Mouse (Mus musculus): ENCODE results near the gene Vwa1. TPM values are rescaled to one million over a fixed set of nuclear protein-coding genes. Genes with fewer than 3 reads are reported as not detected.

The Vwa1 gene
- polyA plus RNA-seq (2015; fragmentation: Nextera tagmentation; extraction: Ambion mirVana): 14.8 and 16.4 TPM in 2 replicates

DNA sequence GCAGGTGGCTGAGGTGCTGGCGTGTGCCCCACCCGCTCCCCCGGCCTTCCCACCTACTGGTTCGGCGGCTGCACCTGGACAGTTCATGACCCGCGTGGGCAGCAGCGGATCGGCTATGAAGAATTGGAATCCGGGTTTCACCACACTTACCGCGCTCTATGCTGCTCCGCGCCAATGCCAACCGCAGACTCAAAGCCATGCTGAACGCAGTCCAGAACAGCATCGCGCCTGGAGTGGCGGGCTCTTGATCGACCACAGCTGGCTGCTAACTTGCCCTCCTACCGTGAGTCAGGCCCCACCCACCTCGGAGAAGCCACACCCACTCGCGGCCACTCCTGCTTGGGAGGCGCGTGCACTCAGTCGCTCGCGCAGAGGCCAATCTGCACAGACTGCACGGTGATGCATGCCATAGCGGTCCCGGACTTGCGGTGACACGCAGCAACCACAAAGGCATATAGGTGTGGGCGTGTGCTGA, at the start of gene Vwa1:
TSS of gene Vwa1 (minus strand) at position 419 of the 475 bp plus-strand sequence.
- H3K4me2 ChIP-seq (ENCODE audit: low read length): peak within 1 kb of the TSS; percentile 77
- no peaks in the 10 kb centered on the region for H3K36me3 ChIP-seq (ENCODE audit: insufficient read depth, low read length)
- H3K9ac ChIP-seq (ENCODE audit: low read depth, low read length): peak within 1 kb of the TSS; percentile 47; the same call in 1 of the 2 replicates
- 2% methylated on average over 35 of the region's 35 CpGs for WGBS
- TF ChIP-seq CTCF (IDR thresholded peaks at IDR 0.05; ENCODE audit: low read depth): no peak
- H3K4me1 ChIP-seq (replicated peaks; ENCODE audit: insufficient read depth, low read length): peaks cover 11% of the 10 kb centered on the region
- ATAC-seq (replicated peaks; ENCODE audit: low FRiP score, low read depth) (peak; percentile 59), DNase-seq (ENCODE audit: low spot score) (peak; percentile 92)
- no peaks in the 10 kb centered on the region; the same call in 1 of the 2 replicates for H3K27me3 ChIP-seq (ENCODE audit: insufficient read depth, low read length)
- peak within 1 kb of the TSS; percentile 32 for H3K4me3 ChIP-seq (replicated peaks; ENCODE audit: low read depth, low read length)
- peak within 1 kb of the TSS; percentile 47; the same call in 1 of the 2 replicates for H3K27ac ChIP-seq
- H3K9me3 ChIP-seq (replicated peaks; ENCODE audit: low read length): no peaks in the 10 kb centered on the region

DNA sequence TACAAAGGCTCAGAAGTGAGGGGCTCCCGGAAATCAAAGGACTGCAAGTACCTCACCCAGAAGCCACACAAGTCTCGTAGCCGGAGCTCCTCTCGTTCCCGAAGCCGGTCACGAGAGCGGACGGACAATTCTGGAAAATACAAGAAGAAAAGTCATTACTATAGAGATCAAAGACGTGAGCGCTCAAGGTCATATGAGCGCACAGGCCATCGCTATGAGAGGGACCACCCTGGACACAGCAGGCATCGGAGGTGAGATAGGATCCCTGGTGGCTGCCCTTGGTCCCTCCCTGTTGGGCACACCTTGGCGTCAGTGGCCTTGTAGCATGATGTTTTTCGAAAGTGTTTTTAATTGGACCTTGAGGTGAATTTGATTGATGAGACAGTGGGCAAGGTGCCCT, 48.9 kb upstream of the Vwa1 start:
- DNase-seq (ENCODE audit: low spot score) (no peak), ATAC-seq (replicated peaks; ENCODE audit: low FRiP score, low read depth) (no peak)

DNA sequence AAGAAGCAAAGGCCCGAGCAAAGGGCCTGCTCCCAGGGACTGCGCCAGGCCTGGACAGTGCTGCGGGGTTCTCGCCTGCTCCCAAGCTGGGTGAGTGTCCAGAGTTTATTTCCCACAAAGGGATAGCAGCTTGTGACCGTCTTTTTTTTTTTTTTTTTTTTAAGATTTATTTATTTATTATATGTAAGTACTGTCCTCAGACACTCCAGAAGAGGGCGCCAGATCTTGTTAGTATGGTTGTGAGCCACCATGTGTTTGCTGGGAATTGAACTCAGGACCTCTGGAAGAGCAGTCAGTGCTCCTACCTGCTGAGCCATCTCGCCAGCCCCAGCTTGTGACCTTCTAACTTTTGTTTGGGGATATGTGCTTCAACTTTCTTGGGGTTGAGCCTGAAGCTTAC, 46.5 kb upstream of the Vwa1 start:
- Histone ChIP-seq H3K9me3 (replicated peaks; ENCODE audit: low read length) (no peaks in the 10 kb centered on the region), H3K9ac (ENCODE audit: low read depth, low read length) (no peak overlapping the region), H3K36me3 (ENCODE audit: insufficient read depth, low read length) (peaks cover 74% of the 10 kb centered on the region), H3K4me3 (replicated peaks; ENCODE audit: low read depth, low read length) (no peak overlapping the region), H3K4me2 (ENCODE audit: low read length) (no peak overlapping the region), H3K4me1 (replicated peaks; ENCODE audit: insufficient read depth, low read length) (no peaks in the 10 kb centered on the region), H3K27me3 (ENCODE audit: insufficient read depth, low read length) (no peaks in the 10 kb centered on the region), H3K27ac (no peak overlapping the region)
- peak; percentile 59 for TF ChIP-seq CTCF (IDR thresholded peaks at IDR 0.05; ENCODE audit: low read depth)
- DNase-seq (ENCODE audit: low spot score) (peak; percentile 54), ATAC-seq (replicated peaks; ENCODE audit: low FRiP score, low read depth) (no peak)
- WGBS: 81% methylated on average over 7 of the region's 7 CpGs

More for the DNA sequence above, 48.9 kb upstream of the Vwa1 start:
- Histone ChIP-seq H3K4me1 (replicated peaks; ENCODE audit: insufficient read depth, low read length) (no peaks in the 10 kb centered on the region), H3K36me3 (ENCODE audit: insufficient read depth, low read length) (peaks cover 63% of the 10 kb centered on the region), H3K9ac (ENCODE audit: low read depth, low read length) (no peak overlapping the region), H3K27me3 (ENCODE audit: insufficient read depth, low read length) (no peaks in the 10 kb centered on the region), H3K4me3 (replicated peaks; ENCODE audit: low read depth, low read length) (no peak overlapping the region), H3K9me3 (replicated peaks; ENCODE audit: low read length) (no peaks in the 10 kb centered on the region), H3K27ac (no peak overlapping the region), H3K4me2 (ENCODE audit: low read length) (no peak overlapping the region)
- no peak for TF ChIP-seq CTCF (IDR thresholded peaks at IDR 0.05; ENCODE audit: low read depth)
- WGBS: 95% methylated on average over 16 of the region's 16 CpGs

DNA sequence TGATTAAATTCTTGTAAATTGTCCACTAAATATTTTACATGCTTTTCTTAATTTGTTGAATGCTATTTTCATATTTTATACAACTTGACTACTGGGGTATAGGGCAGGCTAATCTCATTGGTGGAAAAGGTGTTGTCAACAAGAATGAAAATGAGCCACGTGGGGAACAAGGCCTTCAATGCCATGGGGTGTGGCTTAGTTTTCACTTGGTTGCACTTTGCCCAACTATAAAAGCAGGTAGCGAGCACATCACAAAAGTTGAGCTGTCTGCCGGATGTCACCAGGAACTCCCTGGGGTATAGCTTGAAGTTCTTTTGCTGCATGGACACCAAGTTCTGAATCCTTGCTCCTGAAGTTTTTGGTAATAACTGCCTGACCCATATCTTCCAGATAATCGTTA, 43.0 kb upstream of the Vwa1 start:
- Histone ChIP-seq H3K27me3 (ENCODE audit: insufficient read depth, low read length) (no peaks in the 10 kb centered on the region), H3K9ac (ENCODE audit: low read depth, low read length) (no peak overlapping the region), H3K27ac (no peak overlapping the region), H3K9me3 (replicated peaks; ENCODE audit: low read length) (no peaks in the 10 kb centered on the region), H3K4me3 (replicated peaks; ENCODE audit: low read depth, low read length) (no peak overlapping the region), H3K36me3 (ENCODE audit: insufficient read depth, low read length) (peaks cover 66% of the 10 kb centered on the region), H3K4me2 (ENCODE audit: low read length) (no peak overlapping the region), H3K4me1 (replicated peaks; ENCODE audit: insufficient read depth, low read length) (peaks cover 9% of the 10 kb centered on the region)
- DNase-seq (ENCODE audit: low spot score) (no peak), ATAC-seq (replicated peaks; ENCODE audit: low FRiP score, low read depth) (no peak)
- 74% methylated on average over 4 of the region's 4 CpGs for WGBS
- TF ChIP-seq CTCF (IDR thresholded peaks at IDR 0.05; ENCODE audit: low read depth): no peak

DNA sequence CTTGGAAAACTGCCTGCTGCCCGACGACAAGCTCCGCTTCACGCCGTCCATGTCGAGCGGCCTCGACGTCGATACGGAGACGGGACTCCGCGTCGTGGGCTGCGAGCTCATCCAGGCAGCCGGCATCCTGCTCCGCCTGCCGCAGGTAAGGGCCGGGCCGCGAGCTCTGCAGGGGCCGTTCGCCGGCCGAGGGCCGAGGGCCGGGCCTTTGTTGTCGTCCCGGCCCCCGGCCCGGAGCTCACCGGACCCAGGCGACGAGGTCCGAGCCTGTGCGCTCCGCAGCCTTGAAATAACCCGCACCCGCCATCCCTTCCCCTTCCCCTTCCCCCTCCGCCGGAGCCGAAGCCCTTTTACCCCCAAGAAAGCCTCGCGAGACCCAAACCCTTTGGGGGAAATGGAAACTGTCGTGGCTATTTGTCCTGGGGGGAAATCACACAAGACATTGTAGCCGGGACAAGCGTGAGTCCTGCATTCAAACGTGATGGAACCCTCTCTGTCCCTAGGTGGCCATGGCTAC, 38.2 kb upstream of the Vwa1 start:
- H3K27ac ChIP-seq: peak overlapping the region; percentile 87
- DNase-seq (ENCODE audit: low spot score) (no peak), ATAC-seq (replicated peaks; ENCODE audit: low FRiP score, low read depth) (peak; percentile 41)
- peak overlapping the region; percentile 90 for H3K4me2 ChIP-seq (ENCODE audit: low read length)
- WGBS: under 1% methylated on average over 49 of the region's 49 CpGs
- H3K27me3 ChIP-seq (ENCODE audit: insufficient read depth, low read length): no peaks in the 10 kb centered on the region
- no peaks in the 10 kb centered on the region for H3K9me3 ChIP-seq (replicated peaks; ENCODE audit: low read length)
- peaks cover 9% of the 10 kb centered on the region for H3K4me1 ChIP-seq (replicated peaks; ENCODE audit: insufficient read depth, low read length)
- H3K36me3 ChIP-seq (ENCODE audit: insufficient read depth, low read length): peaks cover 53% of the 10 kb centered on the region
- H3K4me3 ChIP-seq (replicated peaks; ENCODE audit: low read depth, low read length): peak overlapping the region; percentile 99
- TF ChIP-seq CTCF (IDR thresholded peaks at IDR 0.05; ENCODE audit: low read depth): no peak
- H3K9ac ChIP-seq (ENCODE audit: low read depth, low read length): peak overlapping the region; percentile 99

DNA sequence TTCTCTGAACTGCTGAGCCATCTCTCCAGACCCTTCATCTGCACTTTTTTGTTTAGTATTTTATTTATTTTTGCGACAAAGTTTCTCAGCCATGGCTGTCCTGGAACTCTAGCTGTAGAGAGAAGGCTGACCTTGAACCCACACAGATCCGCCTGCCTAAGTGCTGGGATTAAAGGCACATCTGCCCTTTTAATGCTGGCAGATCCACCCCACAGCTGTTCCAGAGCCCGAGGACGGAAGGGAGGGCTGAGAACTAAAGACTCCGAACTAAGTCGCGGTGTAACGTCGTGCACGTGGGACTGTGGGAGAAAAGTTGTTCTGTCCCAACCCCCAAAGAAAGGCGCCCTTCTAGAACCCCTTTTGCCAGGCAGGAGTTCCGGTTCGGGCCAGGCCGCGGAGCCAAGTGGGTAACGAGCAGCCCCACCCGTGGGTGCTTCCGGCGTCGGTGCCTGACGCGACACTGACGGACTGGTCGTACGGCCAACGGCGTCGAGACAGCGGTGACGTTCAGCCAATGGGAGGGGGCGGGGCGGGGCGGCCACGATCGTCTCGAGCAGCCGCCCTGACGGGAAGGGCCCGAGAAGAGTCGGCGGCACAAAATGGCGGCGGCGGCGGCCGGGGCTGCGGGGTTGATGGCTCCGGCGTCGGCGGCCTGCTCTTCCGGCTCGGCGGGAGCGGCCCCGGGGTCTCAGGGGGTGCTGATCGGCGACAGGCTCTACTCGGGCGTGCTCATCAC, 37.6 kb upstream of the Vwa1 start, which contains the start of gene Ccnl2:
TSS of gene Ccnl2 (plus strand) at position 561 of the 736 bp plus-strand sequence.
- DNase-seq (ENCODE audit: low spot score) (peak; percentile 95), ATAC-seq (replicated peaks; ENCODE audit: low FRiP score, low read depth) (peak; percentile 98)
- H3K4me2 ChIP-seq (ENCODE audit: low read length): peak within 1 kb of the TSS; percentile 90
- H3K4me1 ChIP-seq (replicated peaks; ENCODE audit: insufficient read depth, low read length): peaks cover 9% of the 10 kb centered on the region
- peak within 1 kb of the TSS; percentile 99 for H3K9ac ChIP-seq (ENCODE audit: low read depth, low read length)
- under 1% methylated on average over 51 of the region's 60 CpGs for WGBS
- H3K9me3 ChIP-seq (replicated peaks; ENCODE audit: low read length): no peaks in the 10 kb centered on the region
- no peaks in the 10 kb centered on the region for H3K27me3 ChIP-seq (ENCODE audit: insufficient read depth, low read length)
- TF ChIP-seq CTCF (IDR thresholded peaks at IDR 0.05; ENCODE audit: low read depth): no peak
- H3K27ac ChIP-seq: peak within 1 kb of the TSS; percentile 87
- H3K36me3 ChIP-seq (ENCODE audit: insufficient read depth, low read length): peaks cover 54% of the 10 kb centered on the region
- peak within 1 kb of the TSS; percentile 99 for H3K4me3 ChIP-seq (replicated peaks; ENCODE audit: low read depth, low read length)

Data from kidney, postnatal 0 days (tissue).